Mouse (Mus musculus): ENCODE measurements around the gene Lrrc34. TPM values are rescaled to one million over a fixed set of nuclear protein-coding genes. Genes with fewer than 3 reads are reported as not detected.

The Lrrc34 gene
- 0.16 TPM for polyA plus RNA-seq (2017; shearing (Covaris generic))

GRCm38 (mm10) chr3:30647440-30648090, at the start of gene Lrrc34:
TSS of gene Lrrc34 (minus strand) at chr3:30647869.

DNA sequence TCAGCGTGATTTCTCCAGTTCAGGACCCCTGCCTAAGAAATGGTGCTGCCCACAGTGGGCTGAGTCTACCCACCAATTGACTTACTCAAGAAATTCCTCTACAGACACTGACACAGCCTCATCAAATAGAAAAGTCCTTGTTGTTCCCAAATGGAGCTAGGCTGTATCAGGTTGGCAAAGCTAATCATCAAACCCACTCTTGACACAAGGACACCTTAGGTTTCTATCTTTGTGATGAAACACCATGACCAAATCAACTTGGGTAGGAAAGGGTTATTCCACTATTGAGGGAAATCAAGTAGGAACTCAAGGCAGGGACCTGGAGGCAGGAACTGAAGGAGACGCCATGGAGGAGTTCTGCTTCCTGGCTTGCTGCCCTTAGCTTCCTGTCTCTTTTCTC, 3.5 kb downstream of the Lrrc34 start, which contains the start of gene Lrriq4:
Lrriq4 (plus strand) TSS at position 301 of the 400 bp plus-strand sequence.

DNA sequence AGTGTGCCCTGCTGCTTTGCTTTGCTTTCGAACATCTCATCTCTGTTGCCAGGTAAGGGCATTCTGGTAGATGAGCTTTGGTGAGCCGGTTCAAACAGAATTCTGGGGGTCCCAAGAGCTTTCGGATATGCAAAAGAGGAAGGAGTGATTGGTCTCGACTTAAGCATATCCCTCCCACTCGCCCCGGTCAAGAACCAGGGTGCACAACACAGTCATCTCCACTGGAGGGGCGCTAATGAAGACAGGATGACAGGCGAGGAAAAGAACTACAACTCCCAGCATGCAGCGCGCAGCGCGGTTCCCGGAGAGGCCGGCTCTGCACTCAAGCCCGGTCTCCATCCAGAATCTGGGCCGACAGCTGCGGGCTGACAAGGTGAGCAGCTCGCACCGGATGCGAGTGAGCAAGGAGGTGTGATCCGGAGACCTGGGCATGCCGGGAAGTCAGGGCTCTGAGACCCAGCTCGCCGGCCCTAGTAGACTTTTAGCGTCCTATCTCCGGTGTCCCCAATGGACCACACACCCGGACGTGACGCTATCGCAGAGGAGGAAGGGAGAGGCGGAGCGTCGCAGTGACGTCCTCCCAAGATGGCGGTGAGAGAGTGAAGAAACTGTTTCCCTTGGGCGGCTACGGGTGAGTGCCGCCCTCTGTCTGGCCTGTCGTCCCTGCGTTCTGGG, 45.5 kb downstream of the Lrrc34 start, which contains the start of gene Mynn:
Mynn (plus strand) TSS at position 1 of the 675 bp plus-strand sequence.

DNA sequence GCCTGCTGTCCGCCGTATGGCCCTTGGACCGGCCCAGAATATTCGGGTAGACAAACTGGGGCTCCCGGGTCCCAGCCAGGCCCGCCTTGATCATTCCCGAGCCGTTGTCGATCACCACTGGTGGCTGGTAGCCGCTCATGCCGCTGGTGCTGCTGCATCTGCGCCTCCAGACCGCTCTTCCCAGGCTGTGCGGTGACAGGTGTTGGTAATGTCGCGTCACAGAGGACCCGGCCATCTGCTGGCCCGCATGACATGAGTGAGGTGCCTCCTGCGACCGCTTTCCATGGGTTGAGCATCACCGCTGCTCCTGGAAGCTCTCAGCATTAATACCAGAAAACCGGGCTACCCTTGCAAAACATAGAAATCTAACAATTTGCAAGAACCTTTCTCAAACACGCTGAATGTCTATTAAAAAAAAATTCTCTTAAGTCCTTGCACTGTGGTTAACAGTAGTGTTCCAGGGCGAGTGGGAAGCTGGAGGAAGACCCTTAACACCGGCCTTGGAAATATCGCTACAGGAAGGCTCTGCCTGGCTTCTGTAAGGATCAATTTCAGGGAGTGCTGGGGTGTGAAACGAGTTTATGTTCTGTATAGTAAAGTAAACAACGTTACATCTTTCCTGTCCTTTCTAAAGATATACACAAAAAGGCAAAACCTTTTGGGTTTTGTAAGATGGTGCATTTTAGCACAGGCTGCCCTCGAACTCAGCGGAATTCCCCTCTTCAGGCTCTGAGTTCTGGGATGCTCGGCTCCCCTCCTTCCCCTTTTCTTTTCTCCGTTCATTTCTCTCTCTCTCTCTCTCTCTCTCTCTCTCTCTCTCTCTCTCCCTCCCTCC, 47.7 kb downstream of the Lrrc34 start, which contains the start of gene Actrt3:
Actrt3 (minus strand) TSS at position 229 of the 835 bp plus-strand sequence.

Other genes starting within 250 kb of the Lrrc34 start
- gene Mecom, start 99.9 kb downstream of the Lrrc34 start, polyA plus RNA-seq (2017; shearing (Covaris generic)): not detected
- 0.39 TPM for gene Actrt3, start 47.9 kb downstream of the Lrrc34 start, polyA plus RNA-seq (2017; shearing (Covaris generic))
- gene Mynn, start 45.8 kb downstream of the Lrrc34 start, polyA plus RNA-seq (2017; shearing (Covaris generic)): 61.9 TPM
- not detected for gene Lrriq4, start 3.4 kb downstream of the Lrrc34 start, polyA plus RNA-seq (2017; shearing (Covaris generic))
- gene Lrrc31, start 52.0 kb upstream of the Lrrc34 start, polyA plus RNA-seq (2017; shearing (Covaris generic)): not detected
- gene Samd7, start 98.4 kb upstream of the Lrrc34 start, polyA plus RNA-seq (2017; shearing (Covaris generic)): not detected
- 88.9 TPM for gene Sec62, start 145.0 kb upstream of the Lrrc34 start, polyA plus RNA-seq (2017; shearing (Covaris generic))
- gene Gpr160, start 208.1 kb upstream of the Lrrc34 start, polyA plus RNA-seq (2017; shearing (Covaris generic)): 5.5 TPM